Mouse (Mus musculus): ENCODE results near the gene Cep170.
"Not testable (repeated sequence)": the region's sequence is repeated elsewhere in the genome, so short reads cannot be mapped to it uniquely, and the experiment has no call there.

Cep170 gene

GRCm38 (mm10) chr1:176814036-176814420 is at the start of gene Cep170:
Cep170 (minus strand) TSS chr1:176814067.
- peak; percentile 100 for DNase-seq

- peak; percentile 86 for DNase-seq
Observed at GRCm38 (mm10) chr1:176861981-176862644, 48.2 kb upstream of the Cep170 start.

- DNase-seq = no peak
Observed at GRCm38 (mm10) chr1:176852813-176853590, 39.1 kb upstream of the Cep170 start.

- no peak for DNase-seq
Observed at GRCm38 (mm10) chr1:176851401-176851800, 37.5 kb upstream of the Cep170 start.

- DNase-seq = no peak
Observed at GRCm38 (mm10) chr1:176849377-176849776, 35.5 kb upstream of the Cep170 start.

DNA sequence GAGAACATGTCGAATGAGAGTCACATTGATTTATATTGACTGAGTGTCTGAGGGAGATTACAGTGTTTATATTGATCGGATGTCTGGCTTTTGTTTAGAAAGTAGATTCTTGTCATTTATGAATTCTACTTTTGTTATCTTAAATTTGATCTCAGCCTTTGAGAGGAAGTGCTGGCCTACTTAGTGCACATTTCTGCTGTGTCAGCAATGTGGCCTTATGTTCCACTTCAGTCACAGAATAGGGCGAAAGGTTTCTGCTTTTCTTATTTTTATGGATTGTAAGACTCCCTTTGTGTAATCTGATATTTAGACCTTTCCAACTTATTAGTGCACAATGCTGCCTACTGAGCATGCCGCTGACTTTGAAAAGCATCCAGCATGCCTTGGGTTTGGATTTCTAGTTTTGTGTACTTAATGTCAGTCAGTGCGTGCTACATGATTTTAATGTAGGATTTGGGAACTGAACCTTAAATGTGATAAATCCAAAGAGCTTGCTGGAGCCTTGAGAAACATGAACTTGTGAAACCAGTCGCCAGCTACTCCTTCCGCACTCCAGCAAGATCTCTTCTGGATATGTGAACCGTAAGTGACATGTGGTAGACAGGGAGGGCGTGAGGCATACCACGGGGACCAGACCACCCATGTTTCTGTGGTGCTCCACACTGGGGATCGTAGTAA is 34.9 kb upstream of the Cep170 start:
- DNase-seq = no peak

DNA sequence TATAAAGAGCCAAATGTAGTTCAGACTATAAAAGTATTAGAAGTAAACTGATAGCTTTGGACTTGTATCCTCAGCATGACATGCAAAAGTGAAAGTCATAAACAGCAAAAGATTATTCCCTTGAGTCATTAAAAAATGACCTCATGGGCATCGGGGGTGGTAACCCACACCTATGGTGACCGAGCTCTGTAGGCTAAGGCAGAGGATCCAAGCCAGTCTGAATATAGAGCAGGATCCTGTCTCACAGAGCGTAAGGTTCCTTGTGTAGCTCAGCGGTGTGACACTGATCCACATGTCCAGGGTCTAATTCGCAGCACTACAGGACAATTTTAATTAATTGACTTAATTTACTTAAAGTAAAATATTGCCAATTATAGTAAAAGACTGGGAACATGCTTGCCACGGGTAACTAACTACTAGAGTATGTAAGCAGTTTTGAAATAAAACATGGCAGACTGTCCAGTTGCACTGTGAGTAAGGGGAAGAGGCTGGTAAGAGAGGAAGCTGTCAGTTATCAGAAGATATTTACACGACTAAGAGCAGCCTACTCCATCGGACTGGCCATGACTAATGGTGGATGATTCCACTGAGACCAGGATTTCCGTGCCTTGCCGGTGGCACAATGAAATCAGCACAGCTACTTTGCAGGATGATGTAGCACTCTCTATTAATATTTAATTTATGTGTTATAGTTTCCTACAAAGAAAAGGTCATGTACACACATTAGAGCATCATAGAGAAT is 33.4 kb upstream of the Cep170 start:
- DNase-seq = no peak

GRCm38 (mm10) chr1:176845082-176845977 is 31.5 kb upstream of the Cep170 start:
- peak; percentile 45 for DNase-seq

DNA sequence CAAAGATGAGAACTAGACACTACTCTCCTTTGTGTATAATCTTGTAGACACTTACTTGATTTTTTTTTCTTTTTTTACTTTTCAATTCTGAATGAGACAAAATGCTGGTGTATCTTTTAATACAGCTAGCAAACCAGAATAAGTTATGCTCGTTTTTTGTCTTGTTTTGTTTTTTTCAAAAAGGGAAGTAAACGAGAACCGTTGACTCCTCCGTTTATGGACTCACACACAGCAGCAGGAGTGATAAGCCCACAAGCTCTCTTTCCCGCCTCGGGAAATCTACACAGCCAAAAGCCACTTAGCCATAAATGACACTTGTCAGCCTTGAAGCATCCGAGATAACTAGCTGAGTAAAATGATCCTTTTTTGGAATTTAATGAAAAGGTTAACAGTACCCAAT is 22.7 kb upstream of the Cep170 start:
- DNase-seq = not testable (repeated sequence)

- DNase-seq = peak; percentile 25
Observed at GRCm38 (mm10) chr1:176835501-176836294, 21.8 kb upstream of the Cep170 start.

DNA sequence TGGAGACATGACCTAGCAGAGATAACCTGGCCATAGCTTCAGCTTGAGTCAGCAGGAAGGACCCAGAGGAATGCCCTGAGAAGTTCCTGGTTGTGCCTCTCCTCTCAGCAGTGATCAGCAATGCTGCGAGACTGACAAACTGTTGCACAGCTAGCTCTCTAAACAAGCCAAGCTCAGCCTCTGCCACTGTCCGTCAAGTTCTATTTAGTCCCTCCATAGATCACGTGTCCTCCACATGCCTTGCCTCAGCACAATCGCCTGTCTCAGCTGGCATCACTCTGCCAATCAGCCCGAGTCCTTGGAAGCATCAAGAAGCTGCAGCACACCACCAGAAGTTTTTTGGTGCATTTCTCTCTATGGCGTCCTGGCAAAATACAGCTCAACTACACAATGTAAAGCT is 21.0 kb upstream of the Cep170 start:
- DNase-seq = peak; percentile 49

GRCm38 (mm10) chr1:176833948-176834347 is 20.1 kb upstream of the Cep170 start:
- no peak for DNase-seq

DNA sequence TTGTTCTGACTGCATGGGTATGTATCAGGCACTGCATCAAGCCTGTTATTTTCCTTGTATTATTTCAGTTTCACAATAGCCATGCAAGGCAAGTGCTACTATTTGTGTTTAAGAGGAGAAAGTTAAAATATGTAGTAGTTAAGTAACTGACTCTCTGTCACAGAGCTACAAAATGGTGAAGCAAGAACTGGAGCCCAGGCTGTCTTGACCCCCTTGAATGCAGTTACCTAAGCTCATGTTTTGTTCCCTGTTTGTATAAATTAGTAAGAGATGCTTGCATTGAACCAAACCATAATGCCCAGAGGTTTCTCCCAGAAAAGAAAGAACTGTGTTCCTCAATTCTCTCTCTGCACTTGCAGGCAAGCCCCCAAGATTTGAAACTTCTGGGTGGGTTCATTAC is 19.4 kb upstream of the Cep170 start:
- DNase-seq = no peak

GRCm38 (mm10) chr1:176832607-176833006 is 18.7 kb upstream of the Cep170 start:
- no peak for DNase-seq

DNA sequence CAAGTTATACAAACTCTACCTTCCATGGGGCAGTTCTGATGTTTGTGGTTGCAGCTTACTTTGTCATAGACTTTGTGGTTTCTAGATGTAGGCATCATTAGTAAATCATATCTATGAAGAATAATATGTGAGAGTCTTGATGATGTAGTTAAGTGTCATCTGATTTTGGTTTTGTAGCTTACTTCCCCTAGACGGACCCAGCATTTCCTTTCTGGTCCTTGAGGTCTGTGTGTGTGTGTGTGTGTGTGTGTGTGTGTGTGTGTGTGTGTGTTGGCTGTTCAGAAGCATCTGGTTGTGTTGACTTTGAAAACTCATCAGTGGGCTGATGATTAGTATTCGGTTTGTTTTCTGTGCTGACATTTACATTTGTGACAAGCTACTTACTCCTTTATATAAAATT is 18.2 kb upstream of the Cep170 start:
- DNase-seq = no peak

DNA sequence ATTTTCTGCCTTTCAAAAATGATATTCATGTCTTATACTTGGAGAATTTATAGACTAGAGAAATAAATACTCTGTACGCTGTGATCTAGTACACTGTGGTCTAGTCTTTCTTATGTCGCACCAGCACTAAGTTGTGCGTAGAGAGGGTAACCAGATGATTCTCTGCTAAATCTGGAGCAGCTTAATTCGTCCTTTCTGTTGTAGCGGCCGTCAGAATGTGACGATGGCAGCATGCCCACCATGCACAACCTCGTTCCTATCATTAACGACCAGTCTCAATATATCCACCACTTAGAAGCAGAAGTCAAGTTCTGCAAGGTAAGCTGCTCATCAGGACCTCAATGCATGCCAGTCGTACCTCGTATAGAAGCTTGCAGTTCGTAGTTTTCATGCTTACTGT is 14.8 kb upstream of the Cep170 start:
- DNase-seq = no peak

DNA sequence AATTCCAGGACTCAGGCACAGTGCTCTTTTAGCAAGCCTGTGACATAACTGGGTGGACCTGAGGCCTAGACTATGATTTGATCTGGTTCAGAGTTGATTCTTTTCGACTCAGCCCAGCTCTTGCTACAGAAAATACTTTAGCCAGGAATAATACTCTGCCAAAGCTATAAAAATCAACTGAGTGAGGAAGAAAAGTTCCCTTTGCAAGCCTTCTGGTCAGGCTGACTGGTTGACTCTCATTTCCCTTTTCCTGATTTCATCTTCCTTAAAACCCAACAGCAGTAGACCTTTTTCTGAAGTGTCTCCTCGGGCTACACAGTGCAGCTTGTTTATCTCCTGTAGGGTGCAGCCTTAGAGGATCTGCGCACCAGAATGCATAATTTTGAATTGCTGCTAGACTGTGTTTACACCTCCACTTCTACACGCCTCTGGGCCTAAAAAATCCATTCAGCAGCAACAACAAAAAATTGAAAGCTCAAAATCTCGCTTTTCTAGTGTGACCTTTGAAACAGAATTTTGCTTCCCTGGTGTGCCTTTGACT is 14.1 kb upstream of the Cep170 start:
- DNase-seq = no peak

GRCm38 (mm10) chr1:176827365-176827764 is 13.5 kb upstream of the Cep170 start:
- DNase-seq = no peak

DNA sequence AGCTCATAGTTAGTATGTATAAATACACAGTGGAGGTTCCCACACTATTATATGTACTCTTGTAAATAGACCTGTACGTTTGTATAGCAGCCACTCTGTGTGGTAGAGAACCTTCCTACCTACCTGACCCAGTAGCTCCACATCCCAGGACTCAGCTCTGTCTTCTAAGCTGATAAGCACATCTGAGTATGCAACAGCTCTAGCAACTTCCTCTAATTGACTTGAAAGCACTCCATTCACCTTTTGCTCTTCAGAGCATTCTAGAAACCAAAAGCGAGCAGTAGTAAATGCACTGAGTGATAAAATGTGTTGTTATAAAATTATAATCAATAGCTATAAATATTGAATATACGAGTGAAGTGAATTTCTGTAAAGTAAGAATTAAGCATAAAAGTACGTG is 13.1 kb upstream of the Cep170 start:
- DNase-seq = no peak

DNA sequence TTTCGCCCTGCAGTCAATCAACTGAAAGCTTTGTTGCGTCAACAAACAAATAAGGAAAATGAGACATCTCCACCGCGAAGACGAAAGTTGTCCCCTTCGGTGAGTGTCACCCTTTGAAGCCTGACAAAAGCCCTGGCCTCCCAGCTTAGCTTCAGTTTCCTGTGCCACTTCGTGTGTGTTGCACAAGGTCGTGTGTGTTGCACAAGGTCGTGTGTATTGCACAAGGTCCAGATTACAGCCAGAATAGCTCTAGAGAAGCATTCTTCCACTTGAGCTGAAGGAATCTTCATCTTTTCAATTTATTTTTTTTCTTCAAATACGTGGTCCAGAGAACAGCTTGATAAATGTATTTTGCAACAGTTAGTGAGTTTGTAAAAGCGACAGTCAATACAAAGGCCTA is 12.3 kb upstream of the Cep170 start:
- no peak for DNase-seq

DNA sequence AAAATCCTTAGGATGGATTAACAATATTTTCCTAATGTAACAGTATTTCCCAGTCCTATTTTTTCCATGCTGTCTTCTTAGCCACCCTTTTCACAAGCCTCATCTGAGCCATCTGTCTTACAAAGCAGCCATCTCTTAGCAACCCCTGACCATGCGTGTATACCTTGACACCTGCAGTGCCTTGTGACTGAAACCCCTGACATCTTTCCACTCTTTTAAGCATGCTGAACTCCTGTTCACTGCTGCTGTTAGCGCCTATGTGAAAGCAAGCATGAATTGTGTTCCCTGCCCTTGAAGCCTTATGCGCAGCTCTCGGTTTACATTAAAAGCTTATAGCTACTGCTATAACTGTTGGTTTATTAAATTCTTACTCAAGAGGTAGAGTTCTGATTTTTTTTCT is 11.2 kb upstream of the Cep170 start:
- DNase-seq = no peak

Measured in retina, postnatal 1 day (tissue).